Mouse (Mus musculus): ENCODE measurements around the gene Khk. TPM values are rescaled to one million over a fixed set of nuclear protein-coding genes. Genes with fewer than 3 reads are reported as not detected.

The Khk gene
- polyA plus RNA-seq, 1 experiment from 2014 or later, result 28.8 TPM

GRCm38 (mm10) chr5:30944956-30945781 is 23.9 kb downstream of the Khk start, which contains the start of gene Cgref1:
TSS of gene Cgref1 (minus strand) at chr5:30945591.
- H3K4me3 ChIP-seq (replicated peaks; ENCODE audit: low read length), result peak within 1 kb of the TSS; percentile 40
- peaks cover 10% of the 10 kb centered on the region for H3K4me1 ChIP-seq (ENCODE audit: control insufficient read depth, insufficient read depth, low read length)
- no peak within 1 kb of the TSS for H3K27ac ChIP-seq (ENCODE audit: low read length)
- H3K36me3 ChIP-seq (ENCODE audit: control insufficient read depth, insufficient read depth, low read length), result no peaks in the 10 kb centered on the region
- ATAC-seq (ENCODE audit: insufficient read depth, low FRiP score), result peak; percentile 77; the same call in 1 of the 2 replicates
- H3K27me3 ChIP-seq (ENCODE audit: control insufficient read depth, insufficient read depth, low read length), result no peaks in the 10 kb centered on the region
- H3K9ac ChIP-seq (ENCODE audit: low read length), result peak within 1 kb of the TSS; percentile 67
- WGBS, result 6% methylated on average over 44 of the region's 44 CpGs
- H3K4me2 ChIP-seq (ENCODE audit: low read depth, low read length), result peak within 1 kb of the TSS; percentile 65
- no peaks in the 10 kb centered on the region for H3K9me3 ChIP-seq (replicated peaks; ENCODE audit: control insufficient read depth, low read length)

- no peak for ATAC-seq (ENCODE audit: insufficient read depth, low FRiP score)
- Histone ChIP-seq H3K9ac (ENCODE audit: low read length) (no peak overlapping the region), H3K36me3 (ENCODE audit: control insufficient read depth, insufficient read depth, low read length) (0 out of 2 replicates have a peak, but pooled peaks cover 4% of the 10 kb centered on the region), H3K9me3 (replicated peaks; ENCODE audit: control insufficient read depth, low read length) (no peaks in the 10 kb centered on the region), H3K4me2 (ENCODE audit: low read depth, low read length) (no peak overlapping the region), H3K27me3 (ENCODE audit: control insufficient read depth, insufficient read depth, low read length) (no peaks in the 10 kb centered on the region), H3K4me3 (replicated peaks; ENCODE audit: low read length) (no peak overlapping the region), H3K27ac (ENCODE audit: low read length) (no peak overlapping the region), H3K4me1 (ENCODE audit: control insufficient read depth, insufficient read depth, low read length) (peaks cover 17% of the 10 kb centered on the region)
- WGBS, result 74% methylated on average over 5 of the region's 5 CpGs
Observed at GRCm38 (mm10) chr5:30948620-30949019, 27.4 kb downstream of the Khk start.

- under 1% methylated on average over 31 of the region's 31 CpGs for WGBS
- H3K4me2 ChIP-seq (ENCODE audit: low read depth, low read length), result peak overlapping the region; percentile 88
- ATAC-seq (ENCODE audit: insufficient read depth, low FRiP score), result peak; percentile 84
Observed at GRCm38 (mm10) chr5:30949654-30950326, 28.6 kb downstream of the Khk start.

GRCm38 (mm10) chr5:30950451-30950850 is 29.2 kb downstream of the Khk start:
- no peak for ATAC-seq (ENCODE audit: insufficient read depth, low FRiP score)

More at GRCm38 (mm10) chr5:30949654-30950326, 28.6 kb downstream of the Khk start:
- Histone ChIP-seq H3K9ac (ENCODE audit: low read length) (peak overlapping the region; percentile 72), H3K9me3 (replicated peaks; ENCODE audit: control insufficient read depth, low read length) (no peaks in the 10 kb centered on the region), H3K4me3 (replicated peaks; ENCODE audit: low read length) (peak overlapping the region; percentile 70), H3K4me1 (ENCODE audit: control insufficient read depth, insufficient read depth, low read length) (peaks cover 17% of the 10 kb centered on the region), H3K27ac (ENCODE audit: low read length) (peak overlapping the region; percentile 76), H3K27me3 (ENCODE audit: control insufficient read depth, insufficient read depth, low read length) (no peaks in the 10 kb centered on the region), H3K36me3 (ENCODE audit: control insufficient read depth, insufficient read depth, low read length) (peaks cover 15% of the 10 kb centered on the region; the same call in 1 of the 2 replicates)

GRCm38 (mm10) chr5:30950922-30951321 is 29.7 kb downstream of the Khk start:
- Histone ChIP-seq H3K9me3 (replicated peaks; ENCODE audit: control insufficient read depth, low read length) (no peaks in the 10 kb centered on the region), H3K27ac (ENCODE audit: low read length) (no peak overlapping the region), H3K4me1 (ENCODE audit: control insufficient read depth, insufficient read depth, low read length) (peaks cover 17% of the 10 kb centered on the region), H3K9ac (ENCODE audit: low read length) (no peak overlapping the region), H3K4me2 (ENCODE audit: low read depth, low read length) (no peak overlapping the region), H3K27me3 (ENCODE audit: control insufficient read depth, insufficient read depth, low read length) (no peaks in the 10 kb centered on the region), H3K4me3 (replicated peaks; ENCODE audit: low read length) (no peak overlapping the region), H3K36me3 (ENCODE audit: control insufficient read depth, insufficient read depth, low read length) (peaks cover 16% of the 10 kb centered on the region; the same call in 1 of the 2 replicates)
- no peak for ATAC-seq (ENCODE audit: insufficient read depth, low FRiP score)
- 86% methylated on average over 2 of the region's 2 CpGs for WGBS

More at GRCm38 (mm10) chr5:30950451-30950850, 29.2 kb downstream of the Khk start:
- 57% methylated on average over 4 of the region's 4 CpGs for WGBS
- Histone ChIP-seq H3K27me3 (ENCODE audit: control insufficient read depth, insufficient read depth, low read length) (no peaks in the 10 kb centered on the region), H3K36me3 (ENCODE audit: control insufficient read depth, insufficient read depth, low read length) (peaks cover 16% of the 10 kb centered on the region; the same call in 1 of the 2 replicates), H3K9ac (ENCODE audit: low read length) (peak overlapping the region; percentile 72), H3K4me3 (replicated peaks; ENCODE audit: low read length) (peak overlapping the region; percentile 70), H3K4me2 (ENCODE audit: low read depth, low read length) (peak overlapping the region; percentile 88), H3K4me1 (ENCODE audit: control insufficient read depth, insufficient read depth, low read length) (peaks cover 17% of the 10 kb centered on the region), H3K27ac (ENCODE audit: low read length) (peak overlapping the region; percentile 76), H3K9me3 (replicated peaks; ENCODE audit: control insufficient read depth, low read length) (no peaks in the 10 kb centered on the region)

GRCm38 (mm10) chr5:30951706-30952105 is 30.5 kb downstream of the Khk start:
- H3K9ac ChIP-seq (ENCODE audit: low read length), result no peak overlapping the region
- peaks cover 16% of the 10 kb centered on the region; the same call in 1 of the 2 replicates for H3K36me3 ChIP-seq (ENCODE audit: control insufficient read depth, insufficient read depth, low read length)
- H3K4me3 ChIP-seq (replicated peaks; ENCODE audit: low read length), result no peak overlapping the region
- peaks cover 17% of the 10 kb centered on the region for H3K4me1 ChIP-seq (ENCODE audit: control insufficient read depth, insufficient read depth, low read length)
- ATAC-seq (ENCODE audit: insufficient read depth, low FRiP score), result no peak
- H3K27ac ChIP-seq (ENCODE audit: low read length), result no peak overlapping the region
- 86% methylated on average over 6 of the region's 6 CpGs for WGBS
- no peaks in the 10 kb centered on the region for H3K27me3 ChIP-seq (ENCODE audit: control insufficient read depth, insufficient read depth, low read length)
- H3K9me3 ChIP-seq (replicated peaks; ENCODE audit: control insufficient read depth, low read length), result no peaks in the 10 kb centered on the region
- H3K4me2 ChIP-seq (ENCODE audit: low read depth, low read length), result no peak overlapping the region

GRCm38 (mm10) chr5:30952551-30952950 is 31.3 kb downstream of the Khk start:
- Histone ChIP-seq H3K36me3 (ENCODE audit: control insufficient read depth, insufficient read depth, low read length) (peaks cover 19% of the 10 kb centered on the region; the same call in 1 of the 2 replicates), H3K4me2 (ENCODE audit: low read depth, low read length) (no peak overlapping the region), H3K27me3 (ENCODE audit: control insufficient read depth, insufficient read depth, low read length) (no peaks in the 10 kb centered on the region), H3K9ac (ENCODE audit: low read length) (no peak overlapping the region), H3K4me1 (ENCODE audit: control insufficient read depth, insufficient read depth, low read length) (peaks cover 18% of the 10 kb centered on the region), H3K27ac (ENCODE audit: low read length) (no peak overlapping the region), H3K9me3 (replicated peaks; ENCODE audit: control insufficient read depth, low read length) (no peaks in the 10 kb centered on the region), H3K4me3 (replicated peaks; ENCODE audit: low read length) (no peak overlapping the region)
- no peak for ATAC-seq (ENCODE audit: insufficient read depth, low FRiP score)
- WGBS, result 83% methylated on average over 5 of the region's 5 CpGs

- H3K9ac ChIP-seq (ENCODE audit: low read length), result no peak overlapping the region
- H3K36me3 ChIP-seq (ENCODE audit: control insufficient read depth, insufficient read depth, low read length), result peaks cover 26% of the 10 kb centered on the region; the same call in 1 of the 2 replicates
- peaks cover 28% of the 10 kb centered on the region for H3K4me1 ChIP-seq (ENCODE audit: control insufficient read depth, insufficient read depth, low read length)
- no peak overlapping the region for H3K27ac ChIP-seq (ENCODE audit: low read length)
- no peak overlapping the region for H3K4me2 ChIP-seq (ENCODE audit: low read depth, low read length)
- WGBS, result 92% methylated on average over 6 of the region's 6 CpGs
- H3K9me3 ChIP-seq (replicated peaks; ENCODE audit: control insufficient read depth, low read length), result no peaks in the 10 kb centered on the region
- ATAC-seq (ENCODE audit: insufficient read depth, low FRiP score), result no peak
- H3K4me3 ChIP-seq (replicated peaks; ENCODE audit: low read length), result no peak overlapping the region
- no peaks in the 10 kb centered on the region for H3K27me3 ChIP-seq (ENCODE audit: control insufficient read depth, insufficient read depth, low read length)
Observed at GRCm38 (mm10) chr5:30954065-30954464, 32.8 kb downstream of the Khk start.

- ATAC-seq (ENCODE audit: insufficient read depth, low FRiP score), result no peak
- Histone ChIP-seq H3K27ac (ENCODE audit: low read length) (no peak overlapping the region), H3K9ac (ENCODE audit: low read length) (no peak overlapping the region), H3K4me2 (ENCODE audit: low read depth, low read length) (no peak overlapping the region), H3K4me3 (replicated peaks; ENCODE audit: low read length) (no peak overlapping the region), H3K27me3 (ENCODE audit: control insufficient read depth, insufficient read depth, low read length) (no peaks in the 10 kb centered on the region), H3K36me3 (ENCODE audit: control insufficient read depth, insufficient read depth, low read length) (peaks cover 26% of the 10 kb centered on the region; the same call in 1 of the 2 replicates), H3K4me1 (ENCODE audit: control insufficient read depth, insufficient read depth, low read length) (peaks cover 26% of the 10 kb centered on the region), H3K9me3 (replicated peaks; ENCODE audit: control insufficient read depth, low read length) (no peaks in the 10 kb centered on the region)
- 92% methylated on average over 9 of the region's 9 CpGs for WGBS
Observed at GRCm38 (mm10) chr5:30954556-30954955, 33.3 kb downstream of the Khk start.

Data from stomach, embryonic 16.5 days (tissue).